In the genomic region with DNA sequence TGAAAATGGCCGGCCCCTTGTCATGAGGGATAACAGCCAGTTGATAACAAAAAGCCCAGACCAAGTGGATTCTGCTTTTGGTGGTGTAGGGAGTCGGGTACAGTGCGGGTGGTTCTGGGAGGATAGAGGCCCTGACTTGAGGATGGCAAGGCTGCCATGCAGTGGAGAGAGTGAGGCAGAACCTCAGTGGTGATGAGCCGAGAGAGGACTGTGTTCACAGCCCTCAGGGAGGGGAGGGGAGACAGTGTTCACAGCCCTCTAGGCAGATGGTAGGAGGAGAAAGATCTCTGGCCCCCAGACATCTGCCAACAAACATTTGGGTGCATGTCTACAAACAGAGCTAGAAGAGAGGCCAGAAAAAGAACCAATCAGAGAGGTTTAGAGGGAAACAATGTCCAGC, we compare ENCODE assay signal across 20 mouse cellular contexts. TPM values are rescaled to one million over a fixed set of nuclear protein-coding genes. Genes with fewer than 3 reads are reported as not detected.
"Had no signal": no experiment of that assay in that cellular context is flagged by ENCODE, and none has a peak within 500 bp of the region (broad histone marks: within the 10 kb centered on the region; RNA-seq: fewer than 3 reads in every experiment).

No protein-coding gene starts in this region.

- H3K4me3 ChIP-seq: lung, embryonic 15.5 days; megakaryocyte, embryonic 14.5 days; midbrain, embryonic 13.5 days; midbrain, embryonic 15.5 days; neural tube, embryonic 12.5 days; stomach, embryonic 15.5 days had no signal

- ATAC-seq: lung, postnatal 0 days; midbrain, embryonic 13.5 days; midbrain, embryonic 15.5 days had no signal

- H3K9ac ChIP-seq: lung, embryonic 15.5 days; midbrain, embryonic 13.5 days; midbrain, embryonic 15.5 days; neural tube, embryonic 12.5 days; stomach, embryonic 15.5 days had no signal

- H3K27me3 ChIP-seq: lung, embryonic 15.5 days; midbrain, embryonic 13.5 days; midbrain, embryonic 15.5 days; neural tube, embryonic 12.5 days; stomach, embryonic 15.5 days had no signal

- H3K36me3 ChIP-seq: lung, embryonic 15.5 days; midbrain, embryonic 13.5 days; midbrain, embryonic 15.5 days; neural tube, embryonic 12.5 days; stomach, embryonic 15.5 days had no signal

- H3K4me2 ChIP-seq: lung, embryonic 15.5 days; midbrain, embryonic 11.5 days; midbrain, embryonic 13.5 days; midbrain, embryonic 15.5 days; neural tube, embryonic 12.5 days; stomach, embryonic 15.5 days had no signal

- DNase-seq: lung, adult 2 months; lung, postnatal 14 days; lung, postnatal 36 days; right cerebral cortex, postnatal 14 days; thymus, adult 2 months; thymus, postnatal 25 days; thymus, postnatal 4 days had no signal

- H3K9me3 ChIP-seq: midbrain, embryonic 15.5 days; stomach, embryonic 15.5 days had no signal

- H3K4me1 ChIP-seq: lung, embryonic 15.5 days; megakaryocyte, embryonic 14.5 days; midbrain, embryonic 13.5 days; midbrain, embryonic 15.5 days; neural tube, embryonic 12.5 days; stomach, embryonic 15.5 days had no signal

- H3K27ac ChIP-seq: lung, embryonic 15.5 days; macrophage; midbrain, embryonic 13.5 days; midbrain, embryonic 15.5 days; neural tube, embryonic 12.5 days; stomach, embryonic 15.5 days; stomach, postnatal 0 days had no signal

RNA-seq across cellular contexts. Expression of a gene that starts 28.0 kb away (rescaled TPM):
- total RNA-seq: megakaryocyte progenitor cell, adult 5-6 weeks; monocyte, adult 5-6 weeks; neutrophil, adult 5-6 weeks had no signal
- polyA plus RNA-seq: macrophage had no signal

RNA-seq across cellular contexts. Expression of a gene that starts 58.8 kb away (rescaled TPM):
- total RNA-seq: monocyte, adult 5-6 weeks; neutrophil, adult 5-6 weeks had no signal
- polyA plus RNA-seq: macrophage had no signal
